Mouse (Mus musculus): ENCODE data around the gene Med12. TPM values are rescaled to one million over a fixed set of nuclear protein-coding genes. Genes with fewer than 3 reads are reported as not detected.

Med12 gene
- total RNA-seq, 1 experiment: 27.0 TPM

GRCm38 (mm10) chrX:101256603-101257002, 17.2 kb upstream of the Med12 start:
- DNase-seq (ENCODE audit: low read depth, low spot score): no peak
- TF ChIP-seq ZNF384 (IDR thresholded peaks at IDR 0.05; ENCODE audit: low read depth, low read length) (no peak), ZC3H11A (IDR thresholded peaks at IDR 0.05; ENCODE audit: borderline replicate concordance, low read depth, low read length) (no peak), MAFK (IDR thresholded peaks at IDR 0.05; ENCODE audit: insufficient read depth, low read depth, low read length) (no peak), HCFC1 (IDR thresholded peaks at IDR 0.05; ENCODE audit: borderline replicate concordance, insufficient read depth, low read length) (no peak), CHD2 (IDR thresholded peaks at IDR 0.05; ENCODE audit: low read depth, low read length) (no peak)
- peaks cover 4% of the 10 kb centered on the region in 2 experiments; a peak in 2 of 4 replicates for H3K4me1 ChIP-seq (ENCODE audit: control insufficient read depth in 2 of 2, insufficient read depth in 2 of 2, low read length in 2 of 2, poor library complexity in 1 of 2)
- no peaks in the 10 kb centered on the region for H3K9me3 ChIP-seq (ENCODE audit: control insufficient read depth, insufficient read depth, low read depth, low read length)
- H3K9ac ChIP-seq (ENCODE audit: insufficient read depth, low read depth, low read length, poor library complexity, severe bottlenecking): peak overlapping the region; percentile 52; the same call in 1 of the 2 replicates
- 0 out of 2 replicates have a peak, but pooled peaks cover 2% of the 10 kb centered on the region for H3K36me3 ChIP-seq (ENCODE audit: control insufficient read depth, insufficient read depth, low read length, poor library complexity, severe bottlenecking)
- H3K4me3 ChIP-seq (ENCODE audit: insufficient read depth in 1 of 2, low read depth in 1 of 2, low read length in 2 of 2, poor library complexity in 1 of 2, severe bottlenecking in 1 of 2): peak overlapping the region; percentile 25 to 34; a peak in 3 of 4 replicates
- no peak overlapping the region for H3K27ac ChIP-seq (ENCODE audit: insufficient read depth, low read depth, low read length, poor library complexity, severe bottlenecking)
- in situ Hi-C loops (cut with MboI; ENCODE audit: low sequenced_read_pairs in 2 of 2, unreplicated experiment in 2 of 2): no loop called here

GRCm38 (mm10) chrX:101260441-101261325, 13.1 kb upstream of the Med12 start:
- Histone ChIP-seq H3K4me3 (ENCODE audit: insufficient read depth in 1 of 2, low read depth in 1 of 2, low read length in 2 of 2, poor library complexity in 1 of 2, severe bottlenecking in 1 of 2) (peak overlapping the region; percentile 28 to 49; a peak in 3 of 4 replicates), H3K36me3 (ENCODE audit: control insufficient read depth, insufficient read depth, low read length, poor library complexity, severe bottlenecking) (0 out of 2 replicates have a peak, but pooled peaks cover 2% of the 10 kb centered on the region), H3K27ac (ENCODE audit: insufficient read depth, low read depth, low read length, poor library complexity, severe bottlenecking) (peak overlapping the region; percentile 93), H3K9ac (ENCODE audit: insufficient read depth, low read depth, low read length, poor library complexity, severe bottlenecking) (peak overlapping the region; percentile 64), H3K9me3 (ENCODE audit: control insufficient read depth, insufficient read depth, low read depth, low read length) (no peaks in the 10 kb centered on the region), H3K4me1 (ENCODE audit: control insufficient read depth in 2 of 2, insufficient read depth in 2 of 2, low read length in 2 of 2, poor library complexity in 1 of 2) (peaks cover 4 to 8% of the 10 kb centered on the region in 2 experiments; a peak in 2 of 4 replicates)
- TF ChIP-seq ZNF384 (IDR thresholded peaks at IDR 0.05; ENCODE audit: low read depth, low read length): no peak
- no peak for TF ChIP-seq ZC3H11A (IDR thresholded peaks at IDR 0.05; ENCODE audit: borderline replicate concordance, low read depth, low read length)
- TF ChIP-seq CHD2 (IDR thresholded peaks at IDR 0.05; ENCODE audit: low read depth, low read length): no peak
- TF ChIP-seq MAFK (IDR thresholded peaks at IDR 0.05; ENCODE audit: insufficient read depth, low read depth, low read length): no peak
- no peak for TF ChIP-seq HCFC1 (IDR thresholded peaks at IDR 0.05; ENCODE audit: borderline replicate concordance, insufficient read depth, low read length)
- in situ Hi-C loops (cut with MboI; ENCODE audit: low sequenced_read_pairs in 2 of 2, unreplicated experiment in 2 of 2): no loop called here
- DNase-seq (ENCODE audit: low read depth, low spot score): no peak

GRCm38 (mm10) chrX:101263892-101264291, 9.9 kb upstream of the Med12 start, which contains the start of gene Gm614:
Gene Gm614 (minus strand): TSS chrX:101263992.
- Histone ChIP-seq H3K9ac (ENCODE audit: insufficient read depth, low read depth, low read length, poor library complexity, severe bottlenecking) (no peak within 1 kb of the TSS), H3K9me3 (ENCODE audit: control insufficient read depth, insufficient read depth, low read depth, low read length) (no peaks in the 10 kb centered on the region), H3K36me3 (ENCODE audit: control insufficient read depth, insufficient read depth, low read length, poor library complexity, severe bottlenecking) (no peaks in the 10 kb centered on the region), H3K4me3 (ENCODE audit: insufficient read depth in 1 of 2, low read depth in 1 of 2, low read length in 2 of 2, poor library complexity in 1 of 2, severe bottlenecking in 1 of 2) (no peak within 1 kb of the TSS), H3K27ac (ENCODE audit: insufficient read depth, low read depth, low read length, poor library complexity, severe bottlenecking) (no peak within 1 kb of the TSS), H3K4me1 (ENCODE audit: control insufficient read depth in 2 of 2, insufficient read depth in 2 of 2, low read length in 2 of 2, poor library complexity in 1 of 2) (peaks cover 2 to 9% of the 10 kb centered on the region in 2 experiments; a peak in 3 of 4 replicates)
- in situ Hi-C loops (cut with MboI; ENCODE audit: low sequenced_read_pairs in 2 of 2, unreplicated experiment in 2 of 2): no loop called here
- no peak for DNase-seq (ENCODE audit: low read depth, low spot score)
- TF ChIP-seq ZNF384 (IDR thresholded peaks at IDR 0.05; ENCODE audit: low read depth, low read length): no peak
- TF ChIP-seq HCFC1 (IDR thresholded peaks at IDR 0.05; ENCODE audit: borderline replicate concordance, insufficient read depth, low read length): no peak

GRCm38 (mm10) chrX:101266631-101267030, 7.2 kb upstream of the Med12 start:
- in situ Hi-C loops (cut with MboI; ENCODE audit: low sequenced_read_pairs in 2 of 2, unreplicated experiment in 2 of 2): no loop called here

More at GRCm38 (mm10) chrX:101266631-101267030, 7.2 kb upstream of the Med12 start:
- Histone ChIP-seq H3K4me1 (ENCODE audit: control insufficient read depth in 2 of 2, insufficient read depth in 2 of 2, low read length in 2 of 2, poor library complexity in 1 of 2) (peaks cover 0 to 7% of the 10 kb centered on the region in 2 experiments; a peak in 2 of 4 replicates), H3K4me3 (ENCODE audit: insufficient read depth in 1 of 2, low read depth in 1 of 2, low read length in 2 of 2, poor library complexity in 1 of 2, severe bottlenecking in 1 of 2) (no peak overlapping the region), H3K9ac (ENCODE audit: insufficient read depth, low read depth, low read length, poor library complexity, severe bottlenecking) (no peak overlapping the region), H3K36me3 (ENCODE audit: control insufficient read depth, insufficient read depth, low read length, poor library complexity, severe bottlenecking) (no peaks in the 10 kb centered on the region), H3K9me3 (ENCODE audit: control insufficient read depth, insufficient read depth, low read depth, low read length) (no peaks in the 10 kb centered on the region), H3K27ac (ENCODE audit: insufficient read depth, low read depth, low read length, poor library complexity, severe bottlenecking) (no peak overlapping the region)
- TF ChIP-seq ZC3H11A (IDR thresholded peaks at IDR 0.05; ENCODE audit: borderline replicate concordance, low read depth, low read length) (no peak), ZNF384 (IDR thresholded peaks at IDR 0.05; ENCODE audit: low read depth, low read length) (no peak), CHD2 (IDR thresholded peaks at IDR 0.05; ENCODE audit: low read depth, low read length) (no peak), MAFK (IDR thresholded peaks at IDR 0.05; ENCODE audit: insufficient read depth, low read depth, low read length) (no peak), HCFC1 (IDR thresholded peaks at IDR 0.05; ENCODE audit: borderline replicate concordance, insufficient read depth, low read length) (no peak)
- no peak for DNase-seq (ENCODE audit: low read depth, low spot score)
